Mouse (Mus musculus) embryonic facial prominence, embryonic 11.5 days (tissue): ENCODE data around the gene Phkg1. TPM values are rescaled to one million over a fixed set of nuclear protein-coding genes. Genes with fewer than 3 reads are reported as not detected.
A peak's percentile ranks its signal among the peaks of the same experiment; 100 is the strongest.

Experiments used
- ATAC-seq: fragments of 200-750 bp; cut with Nextera tagmentation; replicated peaks from 2 replicates; pipeline ENCODE4 v1.8.0; 2017; ENCODE audit warnings: low read depth; ENCODE audit not compliant: insufficient number of reproducible peaks, low FRiP score, low TSS enrichment
- DNase-seq: peaks from one replicate; pipeline ENCODE4 v3.0.0-alpha.2; 2015; ENCODE audit warnings: low spot score
- H3K27ac ChIP-seq: fragments of 300-500 bp; sonication (generic); replicated peaks from 2 replicates; pipeline ENCODE4 v1.5.1; 2014; ENCODE audit warnings: mild to moderate bottlenecking, low read depth, low read length, control low read depth
- H3K27me3 ChIP-seq: fragments of 300-500 bp; sonication (generic); 2 replicates; pipeline ENCODE4 v1.6.1; 2014; ENCODE audit warnings: mild to moderate bottlenecking, low read length, moderate library complexity, mixed read lengths; ENCODE audit not compliant: control insufficient read depth, insufficient read depth
- H3K36me3 ChIP-seq: fragments of 300-500 bp; sonication (generic); replicated peaks from 2 replicates; pipeline ENCODE4 v1.6.1; 2014; ENCODE audit warnings: low read depth, mild to moderate bottlenecking, low read length, moderate library complexity, mixed read lengths; ENCODE audit not compliant: control insufficient read depth, insufficient read depth
- H3K4me1 ChIP-seq: fragments of 300-500 bp; sonication (generic); 2 replicates; pipeline ENCODE4 v1.6.1; 2014; ENCODE audit warnings: low read length, mixed read lengths; ENCODE audit not compliant: control insufficient read depth, insufficient read depth
- H3K4me2 ChIP-seq: fragments of 300-500 bp; sonication (generic); 2 replicates; pipeline ENCODE4 v1.6.1; 2014; ENCODE audit warnings: low read depth, mild to moderate bottlenecking, control low read depth, low read length, moderate library complexity
- H3K4me3 ChIP-seq: fragments of 300-500 bp; sonication (generic); 2 replicates; pipeline ENCODE4 v1.5.1; 2014; ENCODE audit warnings: low read depth, low read length, control low read depth
- H3K9ac ChIP-seq: fragments of 300-500 bp; sonication (generic); replicated peaks from 2 replicates; pipeline ENCODE4 v1.6.1; 2014; ENCODE audit warnings: mild to moderate bottlenecking, control low read depth, low read length
- H3K9me3 ChIP-seq: fragments of 300-500 bp; sonication (generic); replicated peaks from 2 replicates; pipeline ENCODE4 v1.6.1; 2016; ENCODE audit warnings: mild to moderate bottlenecking, low read length, inconsistent platforms, mixed read lengths; ENCODE audit not compliant: control insufficient read depth
- WGBS: fragments of 180-500 bp; shearing (Covaris S2); extraction: QIAGEN DNeasy Blood & Tissue Kit; methylation state at CpG from one replicate; pipeline ENCODE4 v1.1.7; 2014; 5-methylcytosine and 5-hydroxymethylcytosine counted together
- polyA plus RNA-seq: library from polyadenylated mRNA; unstranded; fragments of >200 nt; fragmentation: Nextera tagmentation; extraction: Ambion mirVana; gene quantifications from 2 replicates; pipeline ENCODE4 v1.2.1, GENCODE M21; 2014

Phkg1 gene
- polyA plus RNA-seq, 1 experiment from 2014 or later: 0.13 TPM

DNA sequence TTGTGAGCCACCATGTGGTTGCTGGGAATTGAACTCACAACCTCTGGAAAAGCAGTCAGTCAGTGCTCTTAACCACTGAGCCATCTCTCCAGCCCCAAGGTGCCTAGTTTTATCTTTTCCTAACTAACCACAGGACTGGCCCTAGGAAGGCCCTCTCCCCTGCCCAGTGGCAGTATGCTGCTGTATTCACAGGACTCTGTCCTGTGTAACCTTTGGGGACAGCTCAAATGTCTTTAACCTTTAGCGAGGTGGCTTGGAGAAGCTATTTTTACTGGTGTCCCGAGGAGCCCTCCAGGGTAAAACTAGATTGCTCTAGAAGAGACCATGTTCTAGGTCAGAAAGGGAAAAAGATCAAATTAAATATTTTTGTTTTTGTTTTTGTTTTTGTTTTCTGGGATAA, 27.1 kb downstream of the Phkg1 start:
- no peak for ATAC-seq
- Histone ChIP-seq H3K27ac (no peak overlapping the region), H3K27me3 (no peaks in the 10 kb centered on the region), H3K36me3 (no peaks in the 10 kb centered on the region), H3K4me3 (no peak overlapping the region), H3K4me1 (no peaks in the 10 kb centered on the region), H3K4me2 (no peak overlapping the region), H3K9me3 (no peaks in the 10 kb centered on the region), H3K9ac (no peak overlapping the region)
- WGBS: 74% methylated on average over 2 of the region's 2 CpGs
- no peak for DNase-seq

DNA sequence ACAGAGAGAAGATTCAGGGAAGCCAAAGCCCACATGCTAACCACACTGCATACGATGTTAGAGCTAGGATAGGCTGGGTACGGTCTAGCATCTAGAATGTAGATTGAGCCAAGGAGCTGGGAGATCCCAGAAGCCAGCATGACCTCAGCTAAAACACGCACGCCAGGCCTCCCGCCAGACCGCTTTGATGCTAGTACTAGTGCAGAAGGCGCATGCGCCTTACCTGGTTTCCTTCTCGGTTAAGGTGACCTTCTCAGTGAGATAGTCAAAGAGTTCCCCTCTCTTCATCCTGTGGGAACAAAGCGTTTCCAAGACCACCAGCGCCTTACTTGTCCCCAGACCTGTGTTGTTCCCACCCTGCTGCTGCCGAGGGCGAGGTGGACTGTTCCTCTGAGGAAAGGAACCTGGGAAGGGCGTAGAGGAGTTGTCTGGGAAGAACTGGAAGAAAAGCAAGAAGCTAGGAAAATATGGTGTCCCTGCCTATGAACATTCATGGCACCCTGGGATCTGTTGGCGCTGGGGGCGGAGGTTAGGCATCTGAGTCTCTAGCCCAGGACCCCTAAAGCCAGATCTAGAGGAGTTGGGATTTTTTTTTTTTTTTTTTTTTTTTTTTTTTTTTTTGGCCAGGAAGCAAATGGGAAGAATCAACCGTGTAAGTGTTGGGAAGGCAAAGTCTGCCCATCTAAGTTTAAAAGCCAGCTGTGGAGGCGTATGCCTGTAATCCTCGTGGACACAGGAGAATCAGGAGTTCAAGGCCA, 28.9 kb downstream of the Phkg1 start:
- H3K27ac ChIP-seq: no peak overlapping the region
- no peak overlapping the region for H3K4me2 ChIP-seq
- H3K4me1 ChIP-seq: no peaks in the 10 kb centered on the region
- no peak overlapping the region for H3K9ac ChIP-seq
- H3K4me3 ChIP-seq: no peak overlapping the region
- no peaks in the 10 kb centered on the region for H3K36me3 ChIP-seq
- H3K9me3 ChIP-seq: no peaks in the 10 kb centered on the region
- ATAC-seq: no peak
- WGBS: 88% methylated on average over 19 of the region's 19 CpGs
- DNase-seq: no peak
- H3K27me3 ChIP-seq: no peaks in the 10 kb centered on the region

DNA sequence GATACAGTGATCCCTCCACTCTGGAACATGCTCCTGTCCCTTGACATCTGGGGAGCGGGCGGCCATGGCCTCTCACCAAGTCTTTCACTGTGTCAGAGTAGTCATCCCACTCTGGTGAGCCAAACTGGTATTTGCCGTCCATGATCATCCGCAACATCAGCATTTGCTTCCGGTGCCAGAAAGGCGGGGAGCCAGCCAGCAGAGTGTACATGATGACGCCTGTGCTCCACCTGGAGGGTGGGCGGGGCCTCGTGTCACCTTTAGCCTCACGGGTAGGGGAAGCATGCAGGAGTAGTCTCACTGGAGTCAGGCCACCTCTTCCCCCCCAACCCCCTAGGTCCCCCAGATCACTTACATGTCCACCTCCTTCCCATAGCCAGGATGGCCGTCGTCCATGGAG, 32.5 kb downstream of the Phkg1 start:
- Histone ChIP-seq H3K27ac (no peak overlapping the region), H3K27me3 (no peaks in the 10 kb centered on the region), H3K4me2 (no peak overlapping the region), H3K9me3 (no peaks in the 10 kb centered on the region), H3K4me1 (no peaks in the 10 kb centered on the region), H3K36me3 (peaks cover 2% of the 10 kb centered on the region; the same call in 1 of the 2 replicates), H3K9ac (no peak overlapping the region), H3K4me3 (no peak overlapping the region)
- no peak for ATAC-seq
- DNase-seq: no peak
- WGBS: 86% methylated on average over 12 of the region's 12 CpGs

GRCm38 (mm10) chr5:129864467-129864866, 33.9 kb downstream of the Phkg1 start:
- H3K36me3 ChIP-seq: peaks cover 2% of the 10 kb centered on the region; the same call in 1 of the 2 replicates
- peak; percentile 42 for DNase-seq
- 11% methylated on average over 18 of the region's 18 CpGs for WGBS
- no peak for ATAC-seq
- no peaks in the 10 kb centered on the region for H3K4me1 ChIP-seq
- H3K4me3 ChIP-seq: no peak overlapping the region
- no peak overlapping the region for H3K9ac ChIP-seq
- H3K4me2 ChIP-seq: peak overlapping the region; percentile 5
- H3K27ac ChIP-seq: no peak overlapping the region
- no peaks in the 10 kb centered on the region for H3K27me3 ChIP-seq
- H3K9me3 ChIP-seq: no peaks in the 10 kb centered on the region

DNA sequence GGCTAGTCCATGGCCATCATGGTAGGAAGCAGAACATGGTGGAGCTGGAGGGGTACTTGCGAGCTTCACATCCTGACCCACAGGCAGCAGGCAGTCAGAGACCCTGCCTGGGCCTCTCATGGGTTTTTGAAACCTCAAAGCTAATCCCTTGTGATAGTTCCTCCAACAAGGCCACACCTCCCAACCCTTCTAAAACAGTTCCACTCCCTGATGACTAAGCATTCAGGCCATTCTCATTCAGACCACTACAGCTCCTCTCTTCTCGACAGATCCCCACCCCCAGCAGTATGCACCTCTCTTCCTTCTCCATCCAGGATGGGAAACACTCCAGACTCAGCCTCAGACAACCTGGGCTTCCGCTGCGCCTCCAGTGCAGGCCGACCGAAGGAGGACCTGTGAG, 36.0 kb downstream of the Phkg1 start:
- peaks cover 2% of the 10 kb centered on the region; the same call in 1 of the 2 replicates for H3K36me3 ChIP-seq

DNA sequence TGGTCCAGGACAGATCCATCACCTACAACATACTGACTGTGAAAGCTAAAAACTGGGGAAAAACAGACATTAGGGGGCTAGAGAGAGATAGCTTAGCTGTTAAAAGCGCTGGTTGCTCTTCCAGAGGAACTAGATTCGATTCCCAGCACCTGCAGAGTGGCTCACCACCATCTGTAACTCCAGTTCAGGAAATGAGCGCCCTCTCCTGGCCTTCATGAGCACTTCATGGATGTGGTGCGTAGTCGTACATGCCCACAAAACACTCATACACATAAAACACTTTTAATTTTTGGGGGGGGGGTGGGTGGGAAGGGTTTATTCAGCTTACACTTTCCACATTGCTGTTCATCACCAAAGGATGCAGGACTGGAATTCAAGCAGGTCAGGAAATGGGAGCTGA, 41.9 kb downstream of the Phkg1 start:
- no peak overlapping the region for H3K9ac ChIP-seq
- WGBS: 81% methylated on average over 5 of the region's 5 CpGs
- no peak overlapping the region for H3K4me3 ChIP-seq
- no peak overlapping the region for H3K4me2 ChIP-seq
- no peaks in the 10 kb centered on the region for H3K4me1 ChIP-seq
- no peaks in the 10 kb centered on the region for H3K9me3 ChIP-seq
- no peak for DNase-seq
- H3K27ac ChIP-seq: no peak overlapping the region
- no peaks in the 10 kb centered on the region; the same call in 1 of the 2 replicates for H3K36me3 ChIP-seq
- H3K27me3 ChIP-seq: no peaks in the 10 kb centered on the region
- ATAC-seq: no peak

More for the DNA sequence above, 36.0 kb downstream of the Phkg1 start:
- Histone ChIP-seq H3K27me3 (no peaks in the 10 kb centered on the region), H3K4me2 (no peak overlapping the region), H3K9ac (no peak overlapping the region), H3K9me3 (no peaks in the 10 kb centered on the region), H3K4me3 (no peak overlapping the region), H3K4me1 (no peaks in the 10 kb centered on the region), H3K27ac (no peak overlapping the region)
- no peak for ATAC-seq
- WGBS: 96% methylated on average over 6 of the region's 6 CpGs
- no peak for DNase-seq

GRCm38 (mm10) chr5:129855163-129855562, 43.2 kb downstream of the Phkg1 start:
- Histone ChIP-seq H3K27ac (no peak overlapping the region), H3K4me2 (no peak overlapping the region), H3K4me3 (no peak overlapping the region), H3K9ac (no peak overlapping the region), H3K9me3 (no peaks in the 10 kb centered on the region), H3K27me3 (no peaks in the 10 kb centered on the region), H3K4me1 (no peaks in the 10 kb centered on the region), H3K36me3 (no peaks in the 10 kb centered on the region; the same call in 1 of the 2 replicates)
- DNase-seq (no peak), ATAC-seq (no peak)
- 38% methylated on average over 5 of the region's 5 CpGs for WGBS

DNA sequence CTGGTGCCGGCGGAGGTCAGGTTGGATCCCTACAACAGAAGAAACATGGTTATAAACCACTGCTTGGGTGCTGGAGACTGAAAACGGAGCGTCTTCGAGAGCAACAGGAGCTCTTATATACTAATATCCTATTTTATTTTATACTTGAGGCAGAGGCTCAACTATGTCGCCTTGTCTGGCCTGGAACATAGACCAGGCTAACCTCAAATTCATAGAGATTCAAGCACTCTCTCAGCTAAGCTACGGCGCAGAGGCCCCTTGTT, 50.9 kb downstream of the Phkg1 start:
- WGBS: 66% methylated on average over 8 of the region's 8 CpGs
- Histone ChIP-seq H3K36me3 (peaks cover 5% of the 10 kb centered on the region), H3K27me3 (no peaks in the 10 kb centered on the region), H3K4me3 (peak overlapping the region; percentile 66), H3K4me2 (peak overlapping the region; percentile 56), H3K9ac (peak overlapping the region; percentile 84; the same call in 1 of the 2 replicates), H3K27ac (no peak overlapping the region), H3K4me1 (no peaks in the 10 kb centered on the region), H3K9me3 (no peaks in the 10 kb centered on the region)
- ATAC-seq: no peak
- DNase-seq: no peak
